Mouse (Mus musculus): ENCODE results near the gene A930009A15Rik.
A peak's percentile ranks its signal among the peaks of the same experiment; 100 is the strongest.

The A930009A15Rik gene

GRCm38 (mm10) chr10:115569712-115570491 is at the start of gene A930009A15Rik:
Gene A930009A15Rik (plus strand): TSS chr10:115569986.
- no peak for DNase-seq

GRCm38 (mm10) chr10:115520200-115521080 is 49.3 kb upstream of the A930009A15Rik start:
- DNase-seq: no peak

- DNase-seq: no peak
Observed at GRCm38 (mm10) chr10:115521081-115521451, 48.7 kb upstream of the A930009A15Rik start.

GRCm38 (mm10) chr10:115528892-115529291 is 40.9 kb upstream of the A930009A15Rik start:
- DNase-seq: no peak

- DNase-seq: no peak
Observed at GRCm38 (mm10) chr10:115529768-115530167, 40.0 kb upstream of the A930009A15Rik start.

- DNase-seq: no peak
Observed at GRCm38 (mm10) chr10:115530746-115531145, 39.0 kb upstream of the A930009A15Rik start.

- no peak for DNase-seq
Observed at GRCm38 (mm10) chr10:115542917-115543316, 26.9 kb upstream of the A930009A15Rik start.

- DNase-seq: no peak
Observed at GRCm38 (mm10) chr10:115550253-115550652, 19.5 kb upstream of the A930009A15Rik start.

- no peak for DNase-seq
Observed at GRCm38 (mm10) chr10:115551069-115551468, 18.7 kb upstream of the A930009A15Rik start.

GRCm38 (mm10) chr10:115553352-115554113 is 16.3 kb upstream of the A930009A15Rik start:
- DNase-seq: no peak

- DNase-seq: no peak
Observed at GRCm38 (mm10) chr10:115555191-115555765, 14.5 kb upstream of the A930009A15Rik start.

GRCm38 (mm10) chr10:115556738-115557242 is 13.0 kb upstream of the A930009A15Rik start:
- no peak for DNase-seq

- peak; percentile 53 for DNase-seq
Observed at GRCm38 (mm10) chr10:115561136-115561880, 8.5 kb upstream of the A930009A15Rik start.

GRCm38 (mm10) chr10:115562911-115563686 is 6.7 kb upstream of the A930009A15Rik start:
- DNase-seq: no peak

- no peak for DNase-seq
Observed at GRCm38 (mm10) chr10:115563961-115564360, 5.8 kb upstream of the A930009A15Rik start.

- no peak for DNase-seq
Observed at GRCm38 (mm10) chr10:115570577-115570976, 791 bp downstream of the A930009A15Rik start.

- no peak for DNase-seq
Observed at GRCm38 (mm10) chr10:115571317-115571716, 1.5 kb downstream of the A930009A15Rik start.

- DNase-seq: no peak
Observed at GRCm38 (mm10) chr10:115571734-115572440, 2.1 kb downstream of the A930009A15Rik start.

- no peak for DNase-seq
Observed at GRCm38 (mm10) chr10:115579076-115579475, 9.3 kb downstream of the A930009A15Rik start.

- peak; percentile 10 for DNase-seq
Observed at GRCm38 (mm10) chr10:115579494-115579893, 9.7 kb downstream of the A930009A15Rik start.

Data from lung, postnatal 36 days (tissue).